In genomic region chr10:91123828-91124822, GRCm38 (mm10) we compare ENCODE assay signal across 8 mouse cellular contexts. TPM values are rescaled to one million over a fixed set of nuclear protein-coding genes. Genes with fewer than 3 reads are reported as not detected.
DNase-seq lines count a peak whose midpoint lies in the region; ATAC-seq lines count a peak whose summit lies in the region.

Slc25a3 (minus strand) TSS chr10:91124059.

- H3K36me3 ChIP-seq in heart, embryonic 14.5 days (ENCODE audit: control insufficient read depth, insufficient read depth, low read length): peaks cover 35% of the 10 kb centered on the region
- peaks cover 28% of the 10 kb centered on the region for H3K36me3 ChIP-seq in liver, embryonic 13.5 days
- peaks cover 22% of the 10 kb centered on the region; the same call in 1 of the 2 replicates for H3K36me3 ChIP-seq in stomach, embryonic 16.5 days (ENCODE audit: control insufficient read depth, insufficient read depth, low read length)

- 9% methylated on average over 54 of the region's 59 CpGs for WGBS in heart, embryonic 14.5 days
- 9% methylated on average over 59 of the region's 59 CpGs for WGBS in liver, embryonic 13.5 days (ENCODE audit: insufficient replicate concordance)
- 8% methylated on average over 59 of the region's 59 CpGs for WGBS in stomach, embryonic 16.5 days

- H3K9me3 ChIP-seq in heart, embryonic 14.5 days (ENCODE audit: control insufficient read depth, low read length): no peaks in the 10 kb centered on the region
- H3K9me3 ChIP-seq in liver, embryonic 13.5 days (replicated peaks): no peaks in the 10 kb centered on the region
- H3K9me3 ChIP-seq in stomach, embryonic 16.5 days (replicated peaks; ENCODE audit: control insufficient read depth, low read length): no peaks in the 10 kb centered on the region

- peak; percentile 95 for ATAC-seq in CD4-positive, CD25-positive, alpha-beta regulatory T cell, adult 4 months
- ATAC-seq in heart, embryonic 14.5 days (ENCODE audit: insufficient number of reproducible peaks, insufficient read depth, low FRiP score, low read depth): peak; percentile 99
- peak; percentile 96 for ATAC-seq in liver, embryonic 13.5 days (ENCODE audit: low read depth)
- ATAC-seq in stomach, embryonic 16.5 days (ENCODE audit: insufficient read depth, low FRiP score): peak; percentile 100

- H3K27me3 ChIP-seq in heart, embryonic 14.5 days (ENCODE audit: control insufficient read depth, insufficient read depth, low read length): no peaks in the 10 kb centered on the region
- no peaks in the 10 kb centered on the region for H3K27me3 ChIP-seq in liver, embryonic 13.5 days
- H3K27me3 ChIP-seq in stomach, embryonic 16.5 days (ENCODE audit: control insufficient read depth, insufficient read depth, low read length): no peaks in the 10 kb centered on the region

- peak within 1 kb of the TSS; percentile 93 to 96 for H3K4me3 ChIP-seq in heart, embryonic 14.5 days (ENCODE audit: control insufficient read depth in 1 of 2, insufficient read depth in 1 of 2, low read depth in 1 of 2, low read length in 2 of 2)
- H3K4me3 ChIP-seq in liver, embryonic 13.5 days (replicated peaks): peak within 1 kb of the TSS; percentile 89
- peak within 1 kb of the TSS; percentile 83 for H3K4me3 ChIP-seq in stomach, embryonic 16.5 days (replicated peaks; ENCODE audit: low read length)

- H3K4me2 ChIP-seq in heart, embryonic 14.5 days (ENCODE audit: low read length): peak within 1 kb of the TSS; percentile 81
- peak within 1 kb of the TSS; percentile 81 for H3K4me2 ChIP-seq in liver, embryonic 13.5 days
- H3K4me2 ChIP-seq in stomach, embryonic 16.5 days (ENCODE audit: low read depth, low read length): peak within 1 kb of the TSS; percentile 84

- H3K4me1 ChIP-seq in heart, embryonic 14.5 days (ENCODE audit: control insufficient read depth in 2 of 2, insufficient read depth in 2 of 2, low read length in 2 of 2): peaks cover 7 to 21% of the 10 kb centered on the region in 2 experiments
- peaks cover 38% of the 10 kb centered on the region for H3K4me1 ChIP-seq in liver, embryonic 13.5 days (replicated peaks)
- H3K4me1 ChIP-seq in stomach, embryonic 16.5 days (ENCODE audit: control insufficient read depth, insufficient read depth, low read length): peaks cover 12% of the 10 kb centered on the region

- DNase-seq in c-Kit-negative CD71-positive TER-119-positive erythroid progenitor cells, embryonic 14.5 days (ENCODE audit: low read depth, low spot score): peak; percentile 97
- peak; percentile 98 for DNase-seq in fibroblast of lung, adult 2 months (ENCODE audit: low read depth)
- peak; percentile 99 for DNase-seq in kidney, postnatal 14 days
- peak; percentile 97 for DNase-seq in liver, embryonic 13.5 days
- peak; percentile 97 for DNase-seq in neural tube, embryonic 10.5 days (ENCODE audit: extremely low spot score, low spot score)

- H3K9ac ChIP-seq in heart, embryonic 14.5 days (ENCODE audit: low read length): peak within 1 kb of the TSS; percentile 99
- H3K9ac ChIP-seq in liver, embryonic 13.5 days: peak within 1 kb of the TSS; percentile 98
- H3K9ac ChIP-seq in stomach, embryonic 16.5 days (ENCODE audit: low read length): peak within 1 kb of the TSS; percentile 99

- peak within 1 kb of the TSS; percentile 87 to 97 for H3K27ac ChIP-seq in heart, embryonic 14.5 days (replicated peaks in 1 of 2; ENCODE audit: control insufficient read depth in 1 of 2, insufficient read depth in 1 of 2, low read depth in 2 of 2, low read length in 2 of 2)
- H3K27ac ChIP-seq in liver, embryonic 13.5 days: peak within 1 kb of the TSS; percentile 92
- peak within 1 kb of the TSS; percentile 92 for H3K27ac ChIP-seq in stomach, embryonic 16.5 days (ENCODE audit: low read length)

RNA-seq across cellular contexts. Expression of gene Slc25a3, which starts in this region (rescaled TPM):
- polyA plus RNA-seq in CD4-positive, CD25-positive, alpha-beta regulatory T cell, adult 4 months (2017; shearing (Covaris generic)): 100 to 1,000 TPM; 200 to 224 TPM
- 1,147 and 1,166 TPM in 2 replicates for polyA plus RNA-seq in heart, embryonic 14.5 days (2014; fragmentation: Nextera tagmentation; extraction: Ambion mirVana)
- 283 and 285 TPM in 2 replicates for polyA plus RNA-seq in liver, embryonic 13.5 days (2015; fragmentation: Nextera tagmentation; extraction: Ambion mirVana)
- polyA plus RNA-seq in stomach, embryonic 16.5 days (2015; fragmentation: Nextera tagmentation; extraction: Ambion mirVana): 483 and 485 TPM in 2 replicates

Comparison
In these comparisons a context has a peak if more than half of its experiments do, and no peak if none do; other contexts are left out.
1. Peak in every context shown above with its lines: DNase-seq, ATAC-seq, H3K4me3 ChIP-seq and H3K27ac ChIP-seq.